Mouse (Mus musculus): ENCODE data around the gene Gm498. TPM values are rescaled to one million over a fixed set of nuclear protein-coding genes. Genes with fewer than 3 reads are reported as not detected.

The Gm498 gene
- polyA plus RNA-seq, 1 experiment from 2014 or later = not detected

Small RNAs within 50 kb of the gene (microRNA-seq; reads per million reads assigned to microRNA genes)
- not detected for gene Mir6404

Other genes starting within 250 kb of the Gm498 start
- gene Tnfrsf26, start 238.1 kb upstream of the Gm498 start, polyA plus RNA-seq (2016; fragmentation: Nextera tagmentation; extraction: Ambion mirVana) = 0.21 and 0.35 TPM in 2 replicates
- 11.4 and 12.8 TPM in 2 replicates for gene Tnfrsf22, start 217.2 kb upstream of the Gm498 start, polyA plus RNA-seq (2016; fragmentation: Nextera tagmentation; extraction: Ambion mirVana)
- gene Tnfrsf23, start 181.0 kb upstream of the Gm498 start, polyA plus RNA-seq (2016; fragmentation: Nextera tagmentation; extraction: Ambion mirVana) = 0.59 and 0.64 TPM in 2 replicates
- 26.1 and 30.4 TPM in 2 replicates for gene Osbpl5, start 109.9 kb upstream of the Gm498 start, polyA plus RNA-seq (2016; fragmentation: Nextera tagmentation; extraction: Ambion mirVana)
- not detected in 2 replicates for gene Mrgprg, start 99.8 kb upstream of the Gm498 start, polyA plus RNA-seq (2016; fragmentation: Nextera tagmentation; extraction: Ambion mirVana)
- gene Mrgpre, start 82.3 kb upstream of the Gm498 start, polyA plus RNA-seq (2016; fragmentation: Nextera tagmentation; extraction: Ambion mirVana) = 1.2 and 1.6 TPM in 2 replicates
- 8.9 and 9.3 TPM in 2 replicates for gene Nadsyn1, start 44.0 kb upstream of the Gm498 start, polyA plus RNA-seq (2016; fragmentation: Nextera tagmentation; extraction: Ambion mirVana)
- gene Dhcr7, start 43.7 kb upstream of the Gm498 start, polyA plus RNA-seq (2016; fragmentation: Nextera tagmentation; extraction: Ambion mirVana) = 31.0 and 38.9 TPM in 2 replicates
- gene Shank2, start 135.1 kb downstream of the Gm498 start, polyA plus RNA-seq (2016; fragmentation: Nextera tagmentation; extraction: Ambion mirVana) = 0.44 and 0.60 TPM in 2 replicates